Mouse (Mus musculus) intestine, postnatal 0 days (tissue): ENCODE data around the gene Nicn1. TPM values are rescaled to one million over a fixed set of nuclear protein-coding genes. Genes with fewer than 3 reads are reported as not detected.

Source experiments
- ATAC-seq: fragments of 200-750 bp; cut with Nextera tagmentation; 2 replicates; pipeline ENCODE4 v1.8.0; 2017; ENCODE audit warnings: mild to moderate bottlenecking, moderate TSS enrichment, moderate library complexity
- H3K27ac ChIP-seq: fragments of 300-500 bp; sonication (generic); 2 replicates; pipeline ENCODE4 v1.5.1; 2014; ENCODE audit warnings: mild to moderate bottlenecking, low read depth, low read length, moderate library complexity
- H3K27me3 ChIP-seq: fragments of 300-500 bp; sonication (generic); replicated peaks from 2 replicates; pipeline ENCODE4 v1.6.1; 2014; ENCODE audit warnings: low read length, mixed read lengths; ENCODE audit not compliant: control insufficient read depth, insufficient read depth
- H3K36me3 ChIP-seq: fragments of 300-500 bp; sonication (generic); 2 replicates; pipeline ENCODE4 v1.6.1; 2014; ENCODE audit warnings: mild to moderate bottlenecking, moderate library complexity; ENCODE audit not compliant: control insufficient read depth, insufficient read depth
- H3K4me1 ChIP-seq: fragments of 300-500 bp; sonication (generic); replicated peaks from 2 replicates; pipeline ENCODE4 v1.6.1; 2014; ENCODE audit warnings: antibody characterized with exemption, low read length, mixed read lengths; ENCODE audit not compliant: control insufficient read depth, insufficient read depth
- H3K4me2 ChIP-seq: fragments of 300-500 bp; sonication (generic); replicated peaks from 2 replicates; pipeline ENCODE4 v1.6.1; 2014; ENCODE audit warnings: low read depth, mild to moderate bottlenecking, moderate library complexity
- H3K4me3 ChIP-seq: fragments of 300-500 bp; sonication (generic); 2 replicates; pipeline ENCODE4 v1.5.1; 2014; ENCODE audit warnings: low read depth, low read length
- H3K9ac ChIP-seq: fragments of 300-500 bp; sonication (generic); 2 replicates; pipeline ENCODE4 v1.6.1; 2014; ENCODE audit warnings: mild to moderate bottlenecking, low read depth, low read length
- H3K9me3 ChIP-seq: fragments of 300-500 bp; sonication (generic); 2 replicates; pipeline ENCODE4 v1.6.1; 2016; ENCODE audit warnings: mixed run types; ENCODE audit not compliant: control insufficient read depth
- CTCF ChIP-seq: sonication (generic); IDR thresholded peaks from 2 replicates; pipeline ENCODE4 v1.5.1; 2016; ENCODE audit warnings: low read depth, mild to moderate bottlenecking, control low read depth, antibody characterized with exemption, moderate library complexity
- WGBS: fragments of 180-500 bp; shearing (Covaris S2); extraction: QIAGEN DNeasy Blood & Tissue Kit; methylation state at CpG from one replicate; pipeline ENCODE4 v1.1.7; 2014; 5-methylcytosine and 5-hydroxymethylcytosine counted together
- polyA plus RNA-seq: library from polyadenylated mRNA; unstranded; fragments of >200 nt; fragmentation: Nextera tagmentation; extraction: Ambion mirVana; gene quantifications from 2 replicates; pipeline ENCODE4 v1.2.1, GENCODE M21; 2015

Nicn1 gene
- polyA plus RNA-seq = 12.4 and 15.6 TPM in 2 replicates

DNA sequence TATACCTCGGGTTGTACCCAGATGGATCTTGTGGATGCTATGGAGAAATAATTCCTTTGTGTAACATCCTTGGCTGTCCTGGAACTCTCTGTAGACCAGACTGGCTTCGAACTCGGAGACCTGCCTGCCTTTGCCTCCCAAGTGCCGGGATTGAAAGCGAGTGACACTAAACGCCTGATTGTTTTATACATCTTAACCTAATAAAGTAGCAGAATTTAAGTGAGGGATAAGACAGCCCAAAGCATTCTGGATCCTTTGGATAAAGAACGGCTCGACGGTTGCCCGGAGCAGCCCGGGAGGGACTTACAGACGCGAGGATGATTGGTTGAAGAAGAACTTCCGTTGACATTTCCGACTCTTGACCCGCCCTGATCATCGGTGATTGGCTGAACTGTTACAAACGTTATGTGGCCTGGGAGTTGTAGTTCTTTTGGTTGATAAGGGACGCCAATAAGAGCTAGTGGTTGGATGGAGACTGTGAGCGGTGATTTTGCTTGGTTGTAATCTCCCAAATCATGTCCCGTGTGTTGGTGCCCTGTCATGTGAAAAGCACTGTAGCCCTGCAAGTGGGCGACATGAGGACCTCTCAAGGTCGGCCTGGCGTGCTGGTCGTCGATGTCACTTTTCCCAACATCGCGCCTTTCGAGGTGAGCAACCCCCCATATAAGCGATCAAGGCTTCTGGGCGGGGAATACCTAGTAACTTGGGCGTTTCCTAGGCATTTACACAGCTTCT, at the start of gene Nicn1:
Gene Nicn1 (plus strand): TSS at position 414 of the 735 bp plus-strand sequence.
- H3K9me3 ChIP-seq = no peaks in the 10 kb centered on the region
- peak within 1 kb of the TSS; percentile 35; the same call in 1 of the 2 replicates for H3K9ac ChIP-seq
- no peak within 1 kb of the TSS for H3K27ac ChIP-seq
- 0 out of 2 replicates have a peak, but pooled peaks have one; percentile 9 for TF ChIP-seq CTCF
- peak within 1 kb of the TSS; percentile 51 for H3K4me3 ChIP-seq
- H3K4me1 ChIP-seq = no peaks in the 10 kb centered on the region
- peak; percentile 92 for ATAC-seq
- under 1% methylated on average over 32 of the region's 32 CpGs for WGBS
- H3K36me3 ChIP-seq = no peaks in the 10 kb centered on the region
- H3K4me2 ChIP-seq = peak within 1 kb of the TSS; percentile 74
- no peaks in the 10 kb centered on the region for H3K27me3 ChIP-seq

GRCm38 (mm10) chr9:108244540-108244939, 45.7 kb upstream of the Nicn1 start:
- ATAC-seq = no peak
- H3K27ac ChIP-seq = no peak overlapping the region
- no peak overlapping the region for H3K4me2 ChIP-seq
- WGBS = 91% methylated on average over 3 of the region's 3 CpGs
- H3K4me3 ChIP-seq = no peak overlapping the region
- no peaks in the 10 kb centered on the region for H3K4me1 ChIP-seq
- H3K9ac ChIP-seq = no peak overlapping the region
- H3K36me3 ChIP-seq = peaks cover 17% of the 10 kb centered on the region; the same call in 1 of the 2 replicates
- TF ChIP-seq CTCF = no peak
- no peaks in the 10 kb centered on the region for H3K9me3 ChIP-seq
- no peaks in the 10 kb centered on the region for H3K27me3 ChIP-seq

DNA sequence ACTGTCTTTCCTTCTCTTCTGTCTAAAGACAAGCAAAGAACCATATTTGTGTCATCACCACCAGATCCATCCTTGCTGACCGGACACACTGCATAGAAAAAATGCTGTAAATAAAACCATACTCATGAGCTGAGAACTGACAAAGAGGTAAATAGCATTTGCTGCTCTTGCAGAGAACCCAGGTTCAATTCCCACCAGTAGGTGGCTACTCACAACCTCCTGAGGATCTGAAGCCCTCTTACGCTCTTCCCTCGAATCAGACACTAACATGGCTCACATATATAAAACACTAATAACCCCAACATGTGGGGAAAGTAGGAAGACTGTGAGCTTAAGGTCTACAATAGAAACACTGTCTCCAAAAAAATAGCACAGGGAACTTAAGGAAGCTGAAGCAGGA, 45.2 kb upstream of the Nicn1 start:
- no peak overlapping the region for H3K4me2 ChIP-seq
- no peak for ATAC-seq
- no peak overlapping the region for H3K4me3 ChIP-seq
- no peaks in the 10 kb centered on the region for H3K4me1 ChIP-seq
- 73% methylated on average over 3 of the region's 3 CpGs for WGBS
- no peaks in the 10 kb centered on the region for H3K27me3 ChIP-seq
- H3K9ac ChIP-seq = no peak overlapping the region
- H3K36me3 ChIP-seq = peaks cover 17% of the 10 kb centered on the region; the same call in 1 of the 2 replicates
- H3K9me3 ChIP-seq = no peaks in the 10 kb centered on the region
- TF ChIP-seq CTCF = peak; percentile 63
- no peak overlapping the region for H3K27ac ChIP-seq

- H3K9ac ChIP-seq = no peak overlapping the region
- H3K36me3 ChIP-seq = peaks cover 29% of the 10 kb centered on the region
- TF ChIP-seq CTCF = no peak
- WGBS = 36% methylated on average over 5 of the region's 5 CpGs
- H3K4me1 ChIP-seq = no peaks in the 10 kb centered on the region
- no peaks in the 10 kb centered on the region for H3K9me3 ChIP-seq
- H3K27ac ChIP-seq = no peak overlapping the region
- H3K4me3 ChIP-seq = no peak overlapping the region
- 0 out of 2 replicates have a peak, but pooled peaks have one; percentile 38 for ATAC-seq
- no peak overlapping the region for H3K4me2 ChIP-seq
- no peaks in the 10 kb centered on the region for H3K27me3 ChIP-seq
These were observed 41.3 kb upstream of the Nicn1 start for GRCm38 (mm10) chr9:108248957-108249356.

- H3K9me3 ChIP-seq = no peaks in the 10 kb centered on the region
- H3K27ac ChIP-seq = no peak overlapping the region
- H3K4me2 ChIP-seq = no peak overlapping the region
- no peak for ATAC-seq
- no peak for TF ChIP-seq CTCF
- no peaks in the 10 kb centered on the region for H3K27me3 ChIP-seq
- H3K36me3 ChIP-seq = peaks cover 22% of the 10 kb centered on the region
- H3K4me3 ChIP-seq = no peak overlapping the region
- WGBS = 91% methylated on average over 6 of the region's 6 CpGs
- H3K9ac ChIP-seq = no peak overlapping the region
- no peaks in the 10 kb centered on the region for H3K4me1 ChIP-seq
These were observed 38.4 kb upstream of the Nicn1 start for GRCm38 (mm10) chr9:108251877-108252276.

GRCm38 (mm10) chr9:108252766-108253165, 37.5 kb upstream of the Nicn1 start:
- no peak overlapping the region for H3K9ac ChIP-seq

More at GRCm38 (mm10) chr9:108252766-108253165, 37.5 kb upstream of the Nicn1 start:
- WGBS = 68% methylated on average over 7 of the region's 7 CpGs
- Histone ChIP-seq H3K4me2 (no peak overlapping the region), H3K27me3 (no peaks in the 10 kb centered on the region), H3K4me1 (no peaks in the 10 kb centered on the region), H3K9me3 (no peaks in the 10 kb centered on the region), H3K27ac (no peak overlapping the region), H3K4me3 (no peak overlapping the region), H3K36me3 (peaks cover 22% of the 10 kb centered on the region)
- ATAC-seq = no peak
- TF ChIP-seq CTCF = no peak
